Mouse (Mus musculus): ENCODE measurements around the gene Serpinb6a. TPM values are rescaled to one million over a fixed set of nuclear protein-coding genes. Genes with fewer than 3 reads are reported as not detected.
"Not testable (repeated sequence)": the region's sequence is repeated elsewhere in the genome, so short reads cannot be mapped to it uniquely, and the experiment has no call there.

Gene Serpinb6a
- polyA plus RNA-seq, 1 experiment from 2014 or later = 75.2 TPM

DNA sequence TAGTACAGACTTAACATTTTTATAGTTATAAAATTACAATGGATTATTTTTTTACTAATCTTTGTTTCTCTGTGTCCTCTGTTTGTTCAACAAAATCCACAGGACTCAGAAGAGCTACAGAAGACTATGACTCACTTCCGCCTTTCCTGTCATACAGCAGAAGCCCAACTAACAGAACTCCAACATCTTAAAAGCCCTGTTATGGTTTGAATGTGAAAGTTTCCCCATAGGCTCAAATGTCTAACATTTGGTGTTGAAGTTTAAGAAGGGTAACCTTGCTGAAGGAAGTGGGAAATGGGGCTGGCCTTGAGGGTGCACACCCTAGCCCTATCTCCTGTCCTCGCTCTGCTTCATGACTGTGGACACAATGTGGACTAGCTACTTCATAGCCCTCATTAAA lies 42.8 kb downstream of the Serpinb6a start:
- Histone ChIP-seq H3K4me2 (ENCODE audit: low read depth, low read length) (no peak overlapping the region), H3K27me3 (ENCODE audit: control insufficient read depth, insufficient read depth, low read length) (no peaks in the 10 kb centered on the region), H3K36me3 (ENCODE audit: control insufficient read depth, insufficient read depth, low read length) (no peaks in the 10 kb centered on the region), H3K27ac (ENCODE audit: low read length) (no peak overlapping the region), H3K4me1 (ENCODE audit: control insufficient read depth, insufficient read depth, low read length) (no peaks in the 10 kb centered on the region), H3K9me3 (replicated peaks; ENCODE audit: control insufficient read depth, low read length) (no peaks in the 10 kb centered on the region), H3K4me3 (replicated peaks; ENCODE audit: low read length) (no peak overlapping the region), H3K9ac (ENCODE audit: low read length) (no peak overlapping the region)
- no peak for ATAC-seq (ENCODE audit: insufficient read depth, low FRiP score)
- 92% methylated on average over 2 of the region's 2 CpGs for WGBS

DNA sequence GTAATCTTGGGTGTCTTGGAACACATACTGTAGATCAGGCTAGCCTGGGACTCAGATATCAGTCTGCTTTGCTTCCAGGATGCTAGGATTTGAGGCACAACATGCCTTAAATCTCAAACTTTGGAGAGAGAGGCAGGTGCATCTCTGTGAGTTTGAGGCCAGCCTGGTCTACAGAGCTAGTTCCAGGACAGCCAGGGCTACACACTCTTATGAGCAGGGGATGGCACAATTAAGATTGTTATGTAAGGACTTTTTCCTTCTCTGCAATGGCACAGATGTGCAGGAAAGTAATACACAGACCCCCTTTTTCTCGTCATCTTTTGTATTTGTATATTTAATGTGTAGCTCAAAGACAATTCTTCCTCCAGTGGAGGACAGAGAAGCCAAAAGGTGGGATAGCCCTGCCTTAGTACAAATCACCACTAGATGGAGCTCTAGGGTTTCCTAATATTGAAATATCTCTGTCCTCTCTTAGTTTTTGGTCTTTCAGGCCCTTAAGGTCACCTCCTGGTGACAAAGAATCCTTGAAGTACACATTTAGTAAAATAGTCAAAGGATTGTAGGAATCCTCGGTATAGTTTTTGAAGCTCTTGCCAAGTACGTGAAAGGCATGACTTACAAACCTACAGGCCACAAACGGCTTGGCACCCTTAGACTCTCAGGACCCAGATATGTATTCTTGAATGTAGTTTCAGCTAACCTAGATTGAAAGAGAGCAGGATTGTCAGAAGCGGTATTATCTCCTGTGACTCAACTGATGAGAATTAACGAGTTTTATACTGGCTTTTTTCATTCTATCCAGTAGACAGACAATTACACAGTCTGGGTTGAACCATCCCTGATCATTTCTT lies 45.8 kb downstream of the Serpinb6a start:
- no peak for ATAC-seq (ENCODE audit: insufficient read depth, low FRiP score)
- H3K9ac ChIP-seq (ENCODE audit: low read length) = no peak overlapping the region
- no peak overlapping the region for H3K4me3 ChIP-seq (replicated peaks; ENCODE audit: low read length)
- H3K27ac ChIP-seq (ENCODE audit: low read length) = no peak overlapping the region
- no peaks in the 10 kb centered on the region for H3K36me3 ChIP-seq (ENCODE audit: control insufficient read depth, insufficient read depth, low read length)
- no peaks in the 10 kb centered on the region for H3K4me1 ChIP-seq (ENCODE audit: control insufficient read depth, insufficient read depth, low read length)
- H3K27me3 ChIP-seq (ENCODE audit: control insufficient read depth, insufficient read depth, low read length) = no peaks in the 10 kb centered on the region
- no peak overlapping the region for H3K4me2 ChIP-seq (ENCODE audit: low read depth, low read length)
- H3K9me3 ChIP-seq (replicated peaks; ENCODE audit: control insufficient read depth, low read length) = no peaks in the 10 kb centered on the region
- WGBS = 41% methylated on average over 6 of the region's 6 CpGs

DNA sequence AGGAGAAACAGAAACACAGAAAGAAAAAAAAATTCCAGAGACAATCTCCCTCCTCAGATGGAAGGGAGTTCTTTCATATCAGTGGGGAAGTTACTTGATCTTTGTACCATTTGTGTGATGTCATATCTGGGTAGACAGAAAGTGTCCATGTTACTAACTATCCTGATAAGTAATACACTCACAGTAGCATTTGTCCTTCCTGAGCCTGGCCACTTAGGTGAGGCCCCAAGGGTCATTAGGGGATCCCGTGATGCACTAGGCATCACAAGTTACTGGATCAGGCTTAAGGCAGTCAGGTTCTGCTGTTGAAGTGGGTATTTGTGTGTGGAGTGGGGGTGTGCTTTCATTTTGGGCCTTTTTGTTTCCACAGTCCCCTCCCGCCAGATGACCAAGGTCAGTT lies 49.6 kb downstream of the Serpinb6a start:
- 85% methylated on average over 2 of the region's 2 CpGs for WGBS
- no peak for ATAC-seq (ENCODE audit: insufficient read depth, low FRiP score)
- no peak overlapping the region for H3K27ac ChIP-seq (ENCODE audit: low read length)

DNA sequence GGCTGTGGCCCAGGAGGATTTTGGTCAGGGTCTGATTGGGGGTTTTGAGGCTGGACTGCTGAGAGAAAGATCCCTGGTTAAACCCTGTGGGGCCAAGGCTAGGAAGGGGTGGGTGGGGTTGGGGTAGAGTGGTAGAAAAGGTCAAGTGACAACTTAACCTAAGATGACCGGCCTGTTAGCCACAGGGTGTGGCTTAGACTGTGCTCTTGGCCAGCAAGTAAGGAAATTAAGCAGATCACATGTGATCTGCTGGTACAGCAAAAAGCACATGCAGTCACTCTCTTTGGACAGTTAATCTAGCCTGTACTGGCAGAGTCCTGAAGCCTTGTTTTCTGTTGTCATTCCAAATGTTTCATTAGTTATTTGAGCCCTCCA lies 50.5 kb downstream of the Serpinb6a start:
- H3K4me3 ChIP-seq (replicated peaks; ENCODE audit: low read length) = no peak overlapping the region
- no peak for ATAC-seq (ENCODE audit: insufficient read depth, low FRiP score)
- H3K4me1 ChIP-seq (ENCODE audit: control insufficient read depth, insufficient read depth, low read length) = no peaks in the 10 kb centered on the region
- H3K9me3 ChIP-seq (replicated peaks; ENCODE audit: control insufficient read depth, low read length) = no peaks in the 10 kb centered on the region
- 41% methylated on average over 1 of the region's 1 CpGs for WGBS
- H3K4me2 ChIP-seq (ENCODE audit: low read depth, low read length) = no peak overlapping the region
- H3K36me3 ChIP-seq (ENCODE audit: control insufficient read depth, insufficient read depth, low read length) = no peaks in the 10 kb centered on the region
- no peak overlapping the region for H3K27ac ChIP-seq (ENCODE audit: low read length)
- no peak overlapping the region for H3K9ac ChIP-seq (ENCODE audit: low read length)
- no peaks in the 10 kb centered on the region for H3K27me3 ChIP-seq (ENCODE audit: control insufficient read depth, insufficient read depth, low read length)

More for the DNA sequence above, 49.6 kb downstream of the Serpinb6a start:
- Histone ChIP-seq H3K4me3 (replicated peaks; ENCODE audit: low read length) (no peak overlapping the region), H3K9me3 (replicated peaks; ENCODE audit: control insufficient read depth, low read length) (no peaks in the 10 kb centered on the region), H3K4me1 (ENCODE audit: control insufficient read depth, insufficient read depth, low read length) (no peaks in the 10 kb centered on the region), H3K36me3 (ENCODE audit: control insufficient read depth, insufficient read depth, low read length) (no peaks in the 10 kb centered on the region), H3K27me3 (ENCODE audit: control insufficient read depth, insufficient read depth, low read length) (no peaks in the 10 kb centered on the region), H3K9ac (ENCODE audit: low read length) (no peak overlapping the region), H3K4me2 (ENCODE audit: low read depth, low read length) (no peak overlapping the region)

DNA sequence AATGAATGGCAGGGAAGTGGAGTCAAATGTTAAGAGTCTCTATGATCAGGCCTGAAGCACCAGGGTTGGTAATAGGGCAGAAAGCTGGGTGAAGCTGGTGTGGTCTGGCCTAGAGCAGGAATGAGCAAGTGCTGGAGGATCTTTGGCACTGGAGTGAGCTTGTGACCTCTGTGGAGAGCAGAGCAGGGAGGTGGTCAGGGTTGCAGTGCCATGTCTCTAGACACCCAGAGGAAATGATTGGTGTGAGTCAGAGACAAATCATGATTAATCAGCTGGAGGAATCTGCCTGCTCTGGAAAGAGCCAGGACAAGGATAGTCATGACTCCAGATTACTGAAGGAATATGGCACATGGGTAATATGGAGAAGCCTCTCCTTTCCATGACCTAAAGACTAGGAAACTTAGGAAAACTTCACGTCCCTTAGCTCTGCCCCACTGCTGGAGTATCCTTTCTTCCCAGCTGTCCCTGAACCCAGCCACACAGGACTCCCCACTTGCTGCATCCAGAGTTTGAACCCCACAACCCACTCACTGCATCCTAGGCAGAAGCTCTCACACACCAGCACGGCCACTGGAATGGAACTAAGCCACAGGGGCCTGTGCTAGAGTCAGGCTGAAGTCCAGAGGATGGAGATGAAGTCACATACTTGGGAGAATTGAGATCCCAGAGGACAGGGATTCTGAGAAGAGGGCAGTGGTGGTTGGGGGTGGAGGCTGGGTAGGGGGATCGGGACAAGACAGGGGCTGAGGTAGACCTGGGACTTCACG lies 51.1 kb downstream of the Serpinb6a start:
- Histone ChIP-seq H3K4me2 (ENCODE audit: low read depth, low read length) (no peak overlapping the region), H3K27me3 (ENCODE audit: control insufficient read depth, insufficient read depth, low read length) (no peaks in the 10 kb centered on the region), H3K9me3 (replicated peaks; ENCODE audit: control insufficient read depth, low read length) (no peaks in the 10 kb centered on the region), H3K27ac (ENCODE audit: low read length) (no peak overlapping the region), H3K36me3 (ENCODE audit: control insufficient read depth, insufficient read depth, low read length) (no peaks in the 10 kb centered on the region), H3K4me1 (ENCODE audit: control insufficient read depth, insufficient read depth, low read length) (no peaks in the 10 kb centered on the region), H3K4me3 (replicated peaks; ENCODE audit: low read length) (no peak overlapping the region), H3K9ac (ENCODE audit: low read length) (no peak overlapping the region)
- 85% methylated on average over 4 of the region's 4 CpGs for WGBS
- no peak for ATAC-seq (ENCODE audit: insufficient read depth, low FRiP score)

DNA sequence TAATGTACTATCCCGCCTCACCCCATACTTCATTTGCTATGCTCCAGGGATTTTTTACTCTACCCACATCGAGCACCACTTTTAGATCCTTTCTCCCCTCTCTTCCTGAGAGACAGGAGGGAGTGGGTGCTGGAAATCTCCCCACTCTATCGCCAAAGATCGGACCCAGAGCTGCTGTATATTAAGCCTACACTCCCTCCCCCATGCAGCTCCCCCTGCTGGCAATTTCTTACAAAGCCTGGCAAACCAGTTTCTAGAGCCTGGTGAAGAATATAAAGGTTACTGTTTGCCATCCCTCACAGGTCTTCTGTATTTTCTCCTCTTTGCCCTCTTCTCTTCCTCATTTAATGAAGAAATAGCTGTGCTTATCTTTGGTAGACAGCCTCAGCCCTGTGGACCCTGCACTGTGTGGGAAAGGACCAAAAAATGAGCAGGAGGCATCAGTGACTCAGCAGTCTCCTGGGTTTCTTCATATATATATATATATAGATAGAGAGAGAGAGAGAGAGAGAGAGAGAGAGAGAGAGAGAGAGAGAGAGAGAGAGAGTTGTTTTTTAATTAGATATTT lies 60.3 kb downstream of the Serpinb6a start:
- H3K4me2 ChIP-seq (ENCODE audit: low read depth, low read length) = no peak overlapping the region
- no peak for ATAC-seq (ENCODE audit: insufficient read depth, low FRiP score)
- WGBS = 38% methylated on average over 4 of the region's 4 CpGs

DNA sequence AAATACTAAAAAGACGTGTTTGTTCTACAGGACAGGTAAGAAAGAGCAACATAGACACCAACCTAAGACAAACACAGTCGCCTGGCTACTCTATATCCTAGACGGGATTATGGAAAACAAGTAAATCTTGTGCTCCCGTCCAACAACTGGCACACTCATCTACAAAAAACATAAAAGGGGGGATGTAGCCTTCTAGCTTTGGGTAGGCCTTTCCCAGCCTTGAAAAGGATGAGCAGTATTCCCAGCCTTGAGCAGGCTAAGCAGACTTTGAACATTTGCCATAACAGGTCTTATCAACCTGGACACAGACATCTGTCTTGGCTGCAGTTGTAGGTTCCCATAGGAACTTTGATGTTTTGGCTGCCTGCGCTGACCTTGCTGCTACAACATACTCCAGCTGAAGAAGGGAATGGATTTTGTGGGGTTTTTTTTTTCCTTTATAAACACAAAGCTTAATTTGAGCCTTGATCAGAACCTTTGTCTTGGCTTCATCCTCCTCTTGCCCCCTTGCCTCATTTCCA lies 61.2 kb downstream of the Serpinb6a start:
- Histone ChIP-seq H3K27ac (ENCODE audit: low read length) (no peak overlapping the region), H3K4me1 (ENCODE audit: control insufficient read depth, insufficient read depth, low read length) (no peaks in the 10 kb centered on the region), H3K4me2 (ENCODE audit: low read depth, low read length) (no peak overlapping the region), H3K27me3 (ENCODE audit: control insufficient read depth, insufficient read depth, low read length) (no peaks in the 10 kb centered on the region), H3K9ac (ENCODE audit: low read length) (no peak overlapping the region), H3K9me3 (replicated peaks; ENCODE audit: control insufficient read depth, low read length) (no peaks in the 10 kb centered on the region), H3K36me3 (ENCODE audit: control insufficient read depth, insufficient read depth, low read length) (no peaks in the 10 kb centered on the region), H3K4me3 (replicated peaks; ENCODE audit: low read length) (no peak overlapping the region)
- WGBS = 73% methylated on average over 5 of the region's 5 CpGs
- ATAC-seq (ENCODE audit: insufficient read depth, low FRiP score) = no peak

More for the DNA sequence above, 60.3 kb downstream of the Serpinb6a start:
- Histone ChIP-seq H3K9ac (ENCODE audit: low read length) (no peak overlapping the region), H3K4me3 (replicated peaks; ENCODE audit: low read length) (no peak overlapping the region), H3K27ac (ENCODE audit: low read length) (no peak overlapping the region), H3K36me3 (ENCODE audit: control insufficient read depth, insufficient read depth, low read length) (no peaks in the 10 kb centered on the region), H3K9me3 (replicated peaks; ENCODE audit: control insufficient read depth, low read length) (no peaks in the 10 kb centered on the region), H3K4me1 (ENCODE audit: control insufficient read depth, insufficient read depth, low read length) (no peaks in the 10 kb centered on the region), H3K27me3 (ENCODE audit: control insufficient read depth, insufficient read depth, low read length) (no peaks in the 10 kb centered on the region)

DNA sequence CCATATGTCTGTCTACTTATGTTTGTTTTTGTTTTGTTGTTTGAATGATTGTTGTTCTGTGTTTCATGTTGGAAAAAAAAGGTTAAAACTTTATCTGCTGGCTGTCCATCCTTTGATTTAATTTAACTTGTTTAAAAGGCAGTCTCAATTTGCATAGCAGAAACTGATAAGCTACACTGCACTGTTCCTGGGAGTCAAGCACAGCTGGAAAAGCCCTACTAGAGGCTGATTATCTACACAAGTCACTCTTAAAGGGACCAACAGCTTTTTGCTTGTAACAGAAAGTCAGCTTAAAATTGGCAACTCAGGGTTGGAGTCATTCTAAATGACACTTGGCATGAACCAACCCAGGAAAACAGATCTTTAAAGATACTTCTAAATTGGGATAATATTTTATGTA lies 65.0 kb downstream of the Serpinb6a start:
- not testable (repeated sequence) for H3K4me3 ChIP-seq (replicated peaks; ENCODE audit: low read length); H3K4me1 ChIP-seq (ENCODE audit: control insufficient read depth, insufficient read depth, low read length); H3K36me3 ChIP-seq (ENCODE audit: control insufficient read depth, insufficient read depth, low read length); H3K4me2 ChIP-seq (ENCODE audit: low read depth, low read length); H3K27me3 ChIP-seq (ENCODE audit: control insufficient read depth, insufficient read depth, low read length); ATAC-seq (ENCODE audit: insufficient read depth, low FRiP score); H3K27ac ChIP-seq (ENCODE audit: low read length); H3K9ac ChIP-seq (ENCODE audit: low read length); H3K9me3 ChIP-seq (replicated peaks; ENCODE audit: control insufficient read depth, low read length)

DNA sequence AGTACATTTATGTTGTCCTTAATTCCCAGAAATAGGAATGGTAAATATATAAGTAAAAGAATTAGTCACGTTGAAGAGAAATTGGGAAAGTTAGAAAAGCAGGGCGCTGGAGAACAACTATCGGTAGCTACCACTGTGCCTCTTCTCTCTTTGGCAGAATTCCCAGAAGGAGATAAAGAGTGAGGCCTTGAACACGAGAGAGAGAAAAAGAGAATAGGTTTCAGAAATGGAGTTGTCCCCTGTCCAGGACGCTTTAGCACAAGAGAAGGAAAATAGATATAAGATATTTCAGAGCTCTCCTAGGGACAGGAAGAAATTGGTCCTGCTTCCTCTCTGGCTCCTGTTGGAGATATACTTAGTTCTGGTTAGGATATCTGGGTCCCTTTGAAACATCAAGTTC lies 65.4 kb downstream of the Serpinb6a start:
- Histone ChIP-seq H3K4me2 (ENCODE audit: low read depth, low read length) (no peak overlapping the region), H3K9ac (ENCODE audit: low read length) (no peak overlapping the region), H3K36me3 (ENCODE audit: control insufficient read depth, insufficient read depth, low read length) (no peaks in the 10 kb centered on the region), H3K27me3 (ENCODE audit: control insufficient read depth, insufficient read depth, low read length) (no peaks in the 10 kb centered on the region), H3K4me3 (replicated peaks; ENCODE audit: low read length) (no peak overlapping the region), H3K27ac (ENCODE audit: low read length) (no peak overlapping the region), H3K9me3 (replicated peaks; ENCODE audit: control insufficient read depth, low read length) (no peaks in the 10 kb centered on the region), H3K4me1 (ENCODE audit: control insufficient read depth, insufficient read depth, low read length) (peaks cover 8% of the 10 kb centered on the region)
- 52% methylated on average over 5 of the region's 5 CpGs for WGBS
- no peak for ATAC-seq (ENCODE audit: insufficient read depth, low FRiP score)

Data from stomach, embryonic 16.5 days (tissue).